Mouse (Mus musculus) gastrocnemius, postnatal 25 days (tissue): ENCODE measurements around the gene Kitl. TPM values are rescaled to one million over a fixed set of nuclear protein-coding genes. Genes with fewer than 3 reads are reported as not detected.

Experiments used
- DNase-seq: peaks from one replicate; pipeline ENCODE4 v3.0.0; 2022
- microRNA-seq, 2 experiments: library from miRNA; unstranded; fragments of <30 nt; microRNA quantifications; one replicate each; pipeline ENCODE4 v1.2.0; 2021; ENCODE audit warnings: borderline replicate concordance in 2 of 2
- total RNA-seq, 2 experiments: library from RNA; stranded (reverse); gene quantifications; 1 replicate in 1 of 2; 2 replicates in 1 of 2; pipeline ENCODE4 v1.2.3; 2021

Kitl gene
- total RNA-seq, 2 experiments from 2014 or later = 20.4 to 22.3 TPM

DNA sequence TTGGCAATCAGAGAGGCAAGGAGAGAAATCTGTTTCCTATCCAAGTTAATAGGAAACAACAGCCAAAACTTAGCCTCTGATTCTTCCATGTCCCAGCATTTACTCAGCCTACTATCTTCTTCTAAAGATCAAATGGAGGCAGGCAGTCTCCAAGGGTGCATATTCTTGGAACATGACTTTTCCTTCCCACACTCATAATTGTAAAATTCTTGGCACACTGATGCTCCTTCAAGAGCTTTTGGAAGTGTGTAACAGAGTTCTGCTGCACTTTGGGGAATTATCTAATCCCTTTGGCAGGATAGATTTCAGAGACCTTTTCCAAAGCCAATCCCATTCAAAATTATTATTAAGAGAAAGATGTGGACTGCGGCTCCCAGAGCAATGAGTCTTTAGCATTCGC lies 100.1 kb downstream of the Kitl start:
- no peak for DNase-seq

DNA sequence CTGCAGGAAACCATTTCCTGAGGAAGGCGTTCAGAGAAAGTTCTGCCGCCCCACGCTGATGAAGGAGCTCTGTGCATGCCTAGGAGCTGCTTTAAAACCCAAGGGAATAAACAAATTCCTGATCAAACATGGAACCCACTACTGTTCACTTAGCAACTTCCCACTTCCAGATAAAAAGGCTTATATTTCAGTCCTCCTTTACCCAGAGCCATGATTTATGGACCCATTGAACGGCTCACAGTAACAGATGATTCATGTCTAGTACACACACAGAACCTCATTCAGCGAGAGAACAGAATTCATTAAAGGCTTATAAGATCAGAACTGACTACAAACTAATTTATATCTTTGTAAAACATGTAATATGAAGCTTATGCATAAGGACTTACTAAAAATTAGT lies 109.0 kb downstream of the Kitl start:
- DNase-seq = no peak

DNA sequence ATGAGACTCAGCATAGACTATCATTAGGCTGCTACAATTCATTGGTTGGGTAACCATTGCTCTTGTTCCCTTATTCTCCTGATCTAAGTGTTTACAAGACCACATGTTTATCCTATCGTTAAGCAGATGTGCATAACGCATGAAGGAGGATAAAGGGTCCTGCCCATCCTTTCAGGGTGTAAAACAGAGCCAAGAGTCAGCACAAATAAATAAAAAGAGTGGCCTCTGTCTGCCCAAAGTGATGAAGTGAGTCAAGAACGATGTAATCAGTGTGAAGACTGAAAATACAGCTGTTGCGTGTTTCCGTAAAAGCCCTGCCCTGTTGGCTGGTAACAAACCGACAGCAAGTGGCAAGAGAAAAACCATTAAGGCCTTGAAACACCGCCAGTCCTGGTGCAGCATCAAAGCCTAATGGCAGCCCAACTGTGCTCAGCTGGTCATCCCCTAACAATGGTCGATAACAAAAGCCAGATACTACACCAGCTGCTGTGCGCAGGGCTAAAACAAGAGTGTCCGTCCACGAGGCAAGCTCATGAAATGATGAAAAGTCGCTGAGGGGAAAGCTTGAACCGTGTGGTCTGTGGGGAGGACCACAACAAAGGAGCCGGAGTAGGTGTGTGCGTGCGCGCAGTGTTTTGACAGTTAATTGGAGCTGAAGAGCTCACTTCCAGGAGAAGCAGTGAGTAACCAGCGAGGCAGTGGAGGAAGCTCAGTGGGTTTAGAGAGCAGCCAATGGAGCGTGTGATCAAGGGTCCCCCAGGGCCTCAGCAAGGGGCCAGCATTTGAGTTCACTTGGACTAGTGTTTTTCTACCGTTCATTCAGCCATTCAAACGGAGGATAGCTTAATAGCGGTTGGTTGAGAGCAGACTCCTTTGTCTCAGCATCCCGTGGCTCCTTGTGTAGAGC lies 112.7 kb downstream of the Kitl start:
- no peak for DNase-seq

DNA sequence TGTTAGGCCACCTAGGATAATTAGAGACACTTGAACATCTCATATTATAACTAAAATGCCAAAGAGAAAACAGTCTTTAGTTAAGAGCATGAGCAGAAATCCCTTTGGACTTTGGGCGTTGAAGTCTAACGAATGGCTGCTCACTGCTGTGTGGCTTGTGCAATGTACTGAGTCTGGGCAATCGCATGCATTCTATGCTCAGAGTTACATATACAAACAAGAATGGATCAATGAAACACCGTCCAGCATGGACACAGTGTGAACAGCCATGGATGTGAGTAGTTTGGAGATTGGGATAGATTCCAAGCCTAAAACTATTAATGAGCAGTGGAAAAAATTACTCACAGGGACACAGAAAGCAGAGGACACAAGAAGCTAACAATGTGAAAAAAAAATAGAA lies 116.2 kb downstream of the Kitl start:
- no peak for DNase-seq

DNA sequence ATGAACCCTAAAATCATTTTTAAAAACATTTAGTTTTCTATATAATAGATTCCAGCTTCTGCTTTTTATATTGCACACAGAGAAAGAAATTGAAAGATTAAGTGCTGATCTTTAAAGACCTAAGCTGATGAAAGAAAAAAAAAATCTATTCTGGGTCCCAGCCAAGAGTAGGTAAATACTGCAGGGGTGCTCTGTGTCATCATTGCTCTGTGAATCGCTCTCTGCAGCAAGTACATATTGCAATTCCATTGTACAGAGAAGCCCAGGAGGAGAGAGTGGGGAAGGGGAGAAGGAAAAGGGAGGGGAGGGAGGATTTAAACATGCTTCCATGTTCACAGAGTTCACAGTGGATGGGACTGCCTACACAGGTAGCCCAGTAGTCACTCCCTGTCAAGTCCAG lies 116.9 kb downstream of the Kitl start:
- DNase-seq = no peak

DNA sequence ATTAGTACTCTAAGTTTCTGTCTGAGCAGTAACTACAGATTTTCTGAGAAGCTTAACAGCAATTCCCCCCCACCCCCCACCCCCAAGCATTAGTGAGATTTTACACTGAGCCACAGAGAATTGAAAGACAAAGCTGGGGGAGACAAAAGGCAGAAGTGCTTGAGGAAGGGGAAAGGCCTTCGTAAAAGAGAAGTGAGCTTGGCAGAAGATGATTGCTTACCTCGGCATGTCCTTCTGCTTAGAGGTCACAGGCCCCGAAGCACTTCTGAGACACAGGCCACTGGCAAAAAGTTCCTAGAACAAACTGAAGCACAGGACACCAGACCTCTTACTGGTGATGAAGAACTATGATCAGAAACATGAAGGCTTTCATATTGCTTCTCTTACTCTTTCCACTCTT lies 123.1 kb downstream of the Kitl start:
- DNase-seq = no peak

DNA sequence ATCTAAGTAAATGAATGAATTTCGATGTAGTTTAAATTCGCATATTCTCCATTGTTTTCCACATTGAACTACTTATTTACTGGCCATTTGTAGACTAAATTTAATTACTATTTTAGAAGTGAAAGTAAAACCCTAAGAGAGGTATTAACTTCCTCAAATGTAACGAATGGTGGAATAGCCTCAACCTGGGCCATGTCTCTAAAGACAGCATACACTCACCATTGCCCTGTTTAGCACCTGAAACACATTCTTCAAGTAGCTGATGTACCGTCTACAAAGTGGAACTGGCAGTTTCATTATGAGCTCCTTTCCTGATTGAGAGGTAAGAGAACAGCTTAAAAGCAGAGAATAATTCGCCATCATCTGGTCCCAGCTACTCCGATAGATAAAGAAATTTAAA lies 132.7 kb downstream of the Kitl start:
- no peak for DNase-seq

Small RNA genes within 50 kb of the gene (microRNA-seq; reads per million reads assigned to microRNA genes)
- gene Gm22918 = 0 reads per million in 2 experiments
- 0 reads per million in 2 experiments for gene Gm25287
